Mouse (Mus musculus) bone marrow macrophage, adult 2 months (primary cell): ENCODE results near the gene Gm4707.

Source experiments
- CTCF ChIP-seq: IDR thresholded peaks from 2 replicates; pipeline ENCODE4 v1.5.1; 2012; ENCODE audit warnings: low read depth, mild to moderate bottlenecking, low read length, moderate library complexity
- POLR2A ChIP-seq: IDR thresholded peaks from 2 replicates; pipeline ENCODE4 v1.6.1; 2012; ENCODE audit warnings: mild to moderate bottlenecking, low read depth, low read length, borderline replicate concordance

- TF ChIP-seq CTCF (no peak), POLR2A (no peak)
Observed at GRCm38 (mm10) chr17:71445191-71445590, 14.5 kb downstream of the Gm4707 start.
